In genomic region chr9:64249371-64249770, GRCm38 (mm10) we compare ENCODE assay signal across 25 mouse cellular contexts. TPM values are rescaled to one million over a fixed set of nuclear protein-coding genes. Genes with fewer than 3 reads are reported as not detected.
A peak's percentile ranks its signal among the peaks of the same experiment; 100 is the strongest.
DNase-seq lines count a peak whose midpoint lies in the region; ATAC-seq and TF ChIP-seq lines count a peak whose summit lies in the region.
"Had no signal": no experiment of that assay in that cellular context is flagged by ENCODE, and none has a peak within 500 bp of the region (broad histone marks: within the 10 kb centered on the region; RNA-seq: fewer than 3 reads in every experiment).

No protein-coding gene starts in this region.

- no peaks in the 10 kb centered on the region for H3K27me3 ChIP-seq in lung, postnatal 0 days (replicated peaks; ENCODE audit: insufficient read depth, low read length)
- no peaks in the 10 kb centered on the region for H3K27me3 ChIP-seq in CH12.LX (replicated peaks)
- H3K27me3 ChIP-seq: forebrain, embryonic 15.5 days had no signal

- no peak overlapping the region for H3K4me2 ChIP-seq in lung, postnatal 0 days (replicated peaks; ENCODE audit: low read depth, low read length)
- H3K4me2 ChIP-seq in CH12.LX (ENCODE audit: insufficient read depth, low read depth, poor library complexity, severe bottlenecking): peak overlapping the region; percentile 21; the same call in 1 of the 2 replicates
- H3K4me2 ChIP-seq: forebrain, embryonic 15.5 days; hindbrain, embryonic 14.5 days; lung, embryonic 14.5 days; midbrain, embryonic 11.5 days had no signal

- no peak overlapping the region for H3K27ac ChIP-seq in lung, postnatal 0 days (ENCODE audit: low read length)
- H3K27ac ChIP-seq in CH12.LX (ENCODE audit: insufficient read depth, low read depth): no peak overlapping the region
- H3K27ac ChIP-seq in olfactory bulb, adult 2 months (ENCODE audit: insufficient read depth, low read depth, low read length): no peak overlapping the region
- H3K27ac ChIP-seq: embryonic facial prominence, embryonic 10.5 days; forebrain, embryonic 15.5 days; hindbrain, embryonic 14.5 days; left cerebral cortex, adult 2 months; liver, embryonic 14.5 days had no signal

- dilution Hi-C loops in CH12.LX (cut with MboI; ENCODE audit: extremely low pct_ligation_motif_present, extremely low pct_unique_long_range_greater_than_20kb, low sequenced_read_pairs): no loop called here

- TF ChIP-seq RAD21 in CH12.LX (IDR thresholded peaks at IDR 0.05; ENCODE audit: low read depth, low read length): no peak

- in situ Hi-C loops in CH12.LX (cut with MboI; ENCODE audit: low pct_ligation_motif_present, low pct_unique_long_range_greater_than_20kb, low sequenced_read_pairs): no loop called here

- no peak overlapping the region for H3K9ac ChIP-seq in lung, postnatal 0 days (replicated peaks; ENCODE audit: low read depth)
- H3K9ac ChIP-seq in CH12.LX (ENCODE audit: insufficient read depth, low read depth): no peak overlapping the region
- H3K9ac ChIP-seq: forebrain, embryonic 15.5 days; hindbrain, embryonic 14.5 days; liver, embryonic 14.5 days; lung, embryonic 14.5 days had no signal

- TF ChIP-seq CTCF in lung, postnatal 0 days (IDR thresholded peaks at IDR 0.05): no peak
- no peak for TF ChIP-seq CTCF in CH12.LX (conservative IDR thresholded peaks at IDR 0.05 in 1 of 2, IDR thresholded peaks at IDR 0.05 in 1 of 2; ENCODE audit: low read depth in 2 of 2, low read length in 2 of 2)
- no peak for TF ChIP-seq CTCF in olfactory bulb, adult 2 months (IDR thresholded peaks at IDR 0.05; ENCODE audit: insufficient read depth, low read depth, low read length)

- TF ChIP-seq POLR2A in CH12.LX (IDR thresholded peaks at IDR 0.05; ENCODE audit: low read depth, low read length): no peak
- no peak for TF ChIP-seq POLR2A in olfactory bulb, adult 2 months (IDR thresholded peaks at IDR 0.05; ENCODE audit: insufficient read depth, low read depth, low read length)

- H3K4me1 ChIP-seq in lung, postnatal 0 days (ENCODE audit: insufficient read depth, low read depth, low read length): peaks cover 10% of the 10 kb centered on the region; the same call in 1 of the 2 replicates
- H3K4me1 ChIP-seq in CH12.LX (ENCODE audit: control insufficient read depth in 1 of 2, insufficient read depth in 2 of 2): peaks cover 12 to 52% of the 10 kb centered on the region in 2 experiments
- peaks cover 4% of the 10 kb centered on the region; the same call in 1 of the 2 replicates for H3K4me1 ChIP-seq in olfactory bulb, adult 2 months (ENCODE audit: control insufficient read depth, insufficient read depth, low read length)

- 67% methylated on average over 1 of the region's 1 CpGs for WGBS in lung, postnatal 0 days
- WGBS in olfactory bulb, adult 2 months: 53% methylated on average over 1 of the region's 1 CpGs

- DNase-seq in lung, postnatal 0 days (ENCODE audit: low spot score): peak; percentile 24
- DNase-seq in lung, postnatal 10 days: no peak
- DNase-seq in CH12.LX (ENCODE audit: extremely low read depth): no peak
- DNase-seq in adrenal gland, postnatal 10 days: no peak
- no peak for DNase-seq in frontal cortex, postnatal 36 days (ENCODE audit: low spot score in 2 of 2)
- DNase-seq: adrenal gland, postnatal 36 days; cerebellum, adult 11 months; cerebellum, adult 9-11 months; gastrocnemius, postnatal 25 days; heart, postnatal 36 days; kidney, adult 18-20 months; kidney, postnatal 4 days; layer of hippocampus, adult 9-11 months; lung, embryonic 14.5 days; lung, postnatal 4 days; thymus, postnatal 4 days had no signal

- H3K4me3 ChIP-seq in lung, postnatal 0 days (ENCODE audit: low read depth, low read length): no peak overlapping the region
- H3K4me3 ChIP-seq in CH12.LX (replicated peaks in 1 of 3; ENCODE audit: low read depth in 2 of 3, low read length in 2 of 3, poor library complexity in 1 of 3): peak overlapping the region in 1 of 3 experiments; percentile 39
- peak overlapping the region; percentile 25 for H3K4me3 ChIP-seq in olfactory bulb, adult 2 months (ENCODE audit: insufficient read depth, low read depth, low read length)
- H3K4me3 ChIP-seq: embryonic facial prominence, embryonic 10.5 days; forebrain, embryonic 15.5 days; left cerebral cortex, adult 2 months had no signal

- no peaks in the 10 kb centered on the region for H3K36me3 ChIP-seq in lung, postnatal 0 days (ENCODE audit: insufficient read depth, low read length)
- H3K36me3 ChIP-seq in CH12.LX (replicated peaks in 1 of 2; ENCODE audit: control insufficient read depth in 1 of 2, insufficient read depth in 1 of 2, low read length in 1 of 2): peaks cover 7 to 29% of the 10 kb centered on the region in 2 experiments
- H3K36me3 ChIP-seq: forebrain, embryonic 15.5 days had no signal

- ATAC-seq in lung, postnatal 0 days: no peak
- ATAC-seq in common myeloid progenitor, adult 5-6 weeks (replicated peaks; ENCODE audit: low read depth, poor library complexity, severe bottlenecking): 0 out of 2 replicates have a peak, but pooled peaks have one; percentile 22
- ATAC-seq: forebrain, embryonic 15.5 days; inflammation-experienced regulatory T-cells, adult 6 months had no signal

- peaks cover 29% of the 10 kb centered on the region for H3K79me2 ChIP-seq in CH12.LX (replicated peaks; ENCODE audit: control insufficient read depth, extremely low read depth, insufficient read depth, poor library complexity, severe bottlenecking)

- H3K9me3 ChIP-seq in lung, postnatal 0 days (ENCODE audit: low read length): no peaks in the 10 kb centered on the region
- H3K9me3 ChIP-seq in CH12.LX (replicated peaks; ENCODE audit: low read length): no peaks in the 10 kb centered on the region
- H3K9me3 ChIP-seq: embryonic facial prominence, embryonic 10.5 days; forebrain, embryonic 15.5 days had no signal

- TF ChIP-seq EP300 in lung, postnatal 0 days (IDR thresholded peaks at IDR 0.05): no peak
- TF ChIP-seq EP300 in CH12.LX (IDR thresholded peaks at IDR 0.05; ENCODE audit: low read length): no peak

TF ChIP-seq in CH12.LX, 34 proteins besides CTCF, POLR2A, EP300 and RAD21:
- no peak for TF ChIP-seq CHD1 (IDR thresholded peaks at IDR 0.05; ENCODE audit: low read depth, low read length)
- peak; percentile 63 for TF ChIP-seq BHLHE40 (IDR thresholded peaks at IDR 0.05; ENCODE audit: low read depth, low read length)
- TF ChIP-seq ETS1 (conservative IDR thresholded peaks at IDR 0.05; ENCODE audit: low read depth, low read length): no peak
- TF ChIP-seq MYC (IDR thresholded peaks at IDR 0.05; ENCODE audit: low read depth, low read length): no peak
- no peak for TF ChIP-seq RCOR1 (conservative IDR thresholded peaks at IDR 0.05; ENCODE audit: low read depth, low read length)
- no peak for TF ChIP-seq JUN (IDR thresholded peaks at IDR 0.05; ENCODE audit: insufficient read depth, low read depth, low read length)
- no peak for TF ChIP-seq SIN3A (IDR thresholded peaks at IDR 0.05; ENCODE audit: low read length)
- TF ChIP-seq IRF4 (IDR thresholded peaks at IDR 0.05; ENCODE audit: low read depth, low read length): peak; percentile 32; the same call in 1 of the 2 replicates
- no peak for TF ChIP-seq CHD2 (IDR thresholded peaks at IDR 0.05; ENCODE audit: low read length)
- no peak for TF ChIP-seq MAX (IDR thresholded peaks at IDR 0.05; ENCODE audit: low read length)

RNA-seq across cellular contexts. Expression of gene Map2k1, which starts 4.1 kb away (rescaled TPM):
- polyA plus RNA-seq in lung, postnatal 0 days (2015; fragmentation: Nextera tagmentation; extraction: Ambion mirVana): 67.1 and 77.6 TPM in 2 replicates
- total RNA-seq in CH12.LX (2012; rRNA removed) (53.0 and 74.0 TPM in 2 replicates), CH12.LX (2014; rRNA removed) (118 and 122 TPM in 2 replicates)
- 54.9 and 56.3 TPM in 2 replicates for polyA plus RNA-seq in CH12.LX (2012; ENCODE audit: insufficient read length, low read depth)
- 31.0 and 45.5 TPM in 2 replicates for total RNA-seq in common myeloid progenitor, adult 5-6 weeks (2017)
- polyA plus RNA-seq in olfactory bulb, adult 2 months (2012; ENCODE audit: insufficient read depth, insufficient read length, low replicate concordance, missing spikeins): 126 and 566 TPM in 2 replicates
- total RNA-seq in adrenal gland, postnatal 10 days (2021): 10 to 100 TPM; 54.7 to 55.1 TPM

RNA-seq across cellular contexts. Expression of gene Uchl4, which starts 14.4 kb away (rescaled TPM):
- polyA plus RNA-seq in lung, postnatal 0 days (2015; fragmentation: Nextera tagmentation; extraction: Ambion mirVana): 1.0 and 1.1 TPM in 2 replicates
- total RNA-seq in CH12.LX (2012; rRNA removed) (0.55 and 0.59 TPM in 2 replicates), CH12.LX (2014; rRNA removed) (8.2 and 11.0 TPM in 2 replicates)
- polyA plus RNA-seq in CH12.LX (2012; ENCODE audit: insufficient read length, low read depth): 16.8 and 21.0 TPM in 2 replicates
- 0.46 and 2.0 TPM in 2 replicates for total RNA-seq in common myeloid progenitor, adult 5-6 weeks (2017)
- not detected in 2 replicates for polyA plus RNA-seq in olfactory bulb, adult 2 months (2012; ENCODE audit: insufficient read depth, insufficient read length, low replicate concordance, missing spikeins)
- total RNA-seq in adrenal gland, postnatal 10 days (2021): 1 to 10 TPM; 1.9 to 3.1 TPM

RNA-seq across cellular contexts. Expression of gene Tipin, which starts 32.0 kb away (rescaled TPM):
- 59.8 and 70.2 TPM in 2 replicates for polyA plus RNA-seq in lung, postnatal 0 days (2015; fragmentation: Nextera tagmentation; extraction: Ambion mirVana)
- total RNA-seq in CH12.LX (2012; rRNA removed) (179 and 248 TPM in 2 replicates), CH12.LX (2014; rRNA removed) (443 and 624 TPM in 2 replicates)
- polyA plus RNA-seq in CH12.LX (2012; ENCODE audit: insufficient read length, low read depth): 204 and 235 TPM in 2 replicates
- total RNA-seq in common myeloid progenitor, adult 5-6 weeks (2017): 302 and 344 TPM in 2 replicates
- not detected in 2 replicates for polyA plus RNA-seq in olfactory bulb, adult 2 months (2012; ENCODE audit: insufficient read depth, insufficient read length, low replicate concordance, missing spikeins)
- total RNA-seq in adrenal gland, postnatal 10 days (2021): 10 to 100 TPM; 34.1 to 50.3 TPM
